Mouse (Mus musculus): ENCODE results near the gene Vmn1r188.

DNA sequence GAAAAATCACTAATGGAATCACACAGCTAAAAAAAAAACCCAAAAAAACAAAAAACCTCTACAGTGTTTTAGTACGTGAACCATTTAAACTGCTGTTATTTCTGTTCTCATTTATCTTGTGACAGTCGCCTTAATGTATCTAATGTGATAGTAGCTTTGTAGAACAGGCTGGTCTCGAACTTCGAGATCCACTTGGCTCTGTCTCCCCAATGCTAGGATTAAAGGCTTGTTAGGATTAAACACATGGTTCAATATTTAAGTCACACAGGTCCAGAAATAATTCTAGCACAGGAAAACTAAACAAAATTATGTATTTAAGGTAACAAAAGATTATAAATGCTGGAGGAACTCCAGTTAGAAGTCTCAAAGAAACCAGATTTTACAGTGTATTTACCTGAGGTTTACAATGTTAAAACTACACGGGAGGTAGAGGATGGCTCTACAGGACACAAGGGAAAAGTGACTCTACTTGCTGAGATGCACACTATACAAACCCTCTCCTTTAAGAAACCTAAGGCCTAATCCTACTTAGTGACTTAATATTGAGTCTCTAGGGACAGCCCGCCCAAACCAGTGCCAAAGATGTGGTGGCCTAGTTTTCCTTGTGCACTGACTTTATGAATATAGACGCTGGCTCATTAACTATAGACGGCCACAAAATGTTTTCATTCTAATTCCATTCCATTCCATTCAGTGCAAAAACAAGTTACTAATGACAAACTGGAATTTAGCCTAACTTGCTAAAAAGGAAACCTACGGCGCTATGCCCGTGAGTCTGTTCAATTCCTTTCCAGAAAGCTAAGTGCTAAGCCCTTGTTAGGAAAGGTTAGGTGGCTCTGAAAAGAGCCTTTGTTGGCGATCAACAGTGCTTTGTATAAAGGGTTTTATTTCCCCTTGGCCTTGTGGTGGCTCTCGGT lies 42.3 kb upstream of the Vmn1r188 start:
- no peak for TF ChIP-seq CTCF (IDR thresholded peaks at IDR 0.05; ENCODE audit: control insufficient read depth, insufficient read depth, insufficient read length)
- TF ChIP-seq USF1 (IDR thresholded peaks at IDR 0.05; ENCODE audit: low read depth): no peak

Data from C2C12 (cell line).